Mouse (Mus musculus): ENCODE measurements around the gene Zfp180.
"Not testable (repeated sequence)": the region's sequence is repeated elsewhere in the genome, so short reads cannot be mapped to it uniquely, and the experiment has no call there.

Gene Zfp180

GRCm38 (mm10) chr7:24081634-24082431 lies at the start of gene Zfp180:
TSS of gene Zfp180 (plus strand) at chr7:24081924.
- peak; percentile 94 for DNase-seq

- DNase-seq, result no peak
Observed at GRCm38 (mm10) chr7:24052660-24053304, 28.9 kb upstream of the Zfp180 start, which contains the start of gene Vmn1r183. TSS of gene Vmn1r183 (plus strand) at chr7:24053254.

GRCm38 (mm10) chr7:24074424-24074823 lies 7.3 kb upstream of the Zfp180 start:
- DNase-seq, result not testable (repeated sequence)

GRCm38 (mm10) chr7:24082457-24083235 lies 922 bp downstream of the Zfp180 start:
- DNase-seq, result no peak

- DNase-seq, result no peak
Observed at GRCm38 (mm10) chr7:24086871-24087270, 5.1 kb downstream of the Zfp180 start.

- DNase-seq, result no peak
Observed at GRCm38 (mm10) chr7:24087485-24088125, 5.9 kb downstream of the Zfp180 start.

- no peak for DNase-seq
Observed at GRCm38 (mm10) chr7:24104403-24104802, 22.7 kb downstream of the Zfp180 start.

- no peak for DNase-seq
Observed at GRCm38 (mm10) chr7:24105144-24105703, 23.5 kb downstream of the Zfp180 start.

GRCm38 (mm10) chr7:24110839-24111238 lies 29.1 kb downstream of the Zfp180 start:
- no peak for DNase-seq

- no peak for DNase-seq
Observed at GRCm38 (mm10) chr7:24111772-24112155, 30.0 kb downstream of the Zfp180 start.

GRCm38 (mm10) chr7:24112156-24112856 lies 30.6 kb downstream of the Zfp180 start, which contains the start of gene Zfp112:
TSS of gene Zfp112 (plus strand) at chr7:24112314.
- peak; percentile 83 for DNase-seq

- DNase-seq, result peak; percentile 83
Observed at GRCm38 (mm10) chr7:24113001-24113400, 31.3 kb downstream of the Zfp180 start.

GRCm38 (mm10) chr7:24116655-24117054 lies 34.9 kb downstream of the Zfp180 start:
- no peak for DNase-seq

GRCm38 (mm10) chr7:24133425-24133995 lies 51.8 kb downstream of the Zfp180 start:
- no peak for DNase-seq

- DNase-seq, result peak; percentile 88
Observed at GRCm38 (mm10) chr7:24133996-24134828, 52.5 kb downstream of the Zfp180 start, which contains the start of gene Zfp235. TSS of gene Zfp235 (plus strand) at chr7:24134169.

- no peak for DNase-seq
Observed at GRCm38 (mm10) chr7:24142566-24142965, 60.8 kb downstream of the Zfp180 start.

- DNase-seq, result peak; percentile 41
Observed at GRCm38 (mm10) chr7:24153272-24153671, 71.5 kb downstream of the Zfp180 start.
